Mouse (Mus musculus) olfactory bulb, adult 2 months (tissue): ENCODE measurements around the gene Vopp1.
"Not testable (repeated sequence)": the region's sequence is repeated elsewhere in the genome, so short reads cannot be mapped to it uniquely, and the experiment has no call there.

ENCODE experiments used
- CTCF ChIP-seq: fragments of 200-500 bp; IDR thresholded peaks from 2 replicates; pipeline ENCODE4 v1.5.1; 2012; ENCODE audit warnings: low read depth, mild to moderate bottlenecking, low read length, moderate library complexity; ENCODE audit not compliant: insufficient read depth
- POLR2A ChIP-seq: fragments of 200-500 bp; IDR thresholded peaks from 2 replicates; pipeline ENCODE4 v1.6.1; 2012; ENCODE audit warnings: mild to moderate bottlenecking, low read depth, low read length, moderate library complexity; ENCODE audit not compliant: insufficient read depth

GRCm38 (mm10) chr6:57851177-57851576 lies 26.2 kb upstream of the Vopp1 start:
- not testable (repeated sequence) for TF ChIP-seq CTCF, POLR2A
